Mouse (Mus musculus) myocyte (in vitro differentiated cells): ENCODE results near the gene Nepn.

Experiments used
- CEBPB ChIP-seq: IDR thresholded peaks from 2 replicates; pipeline ENCODE4 v1.6.1; 2011; ENCODE audit warnings: mild to moderate bottlenecking, moderate library complexity; ENCODE audit not compliant: poor library complexity, insufficient read depth, severe bottlenecking
- MAX ChIP-seq: IDR thresholded peaks from one replicate; pipeline ENCODE4 v1.6.1; 2011; ENCODE audit warnings: low read depth, mild to moderate bottlenecking, control low read depth
- POLR2A ChIP-seq: IDR thresholded peaks from one replicate; pipeline ENCODE4 v1.6.1; 2011; ENCODE audit warnings: low read depth, mild to moderate bottlenecking, control low read depth, moderate library complexity; ENCODE audit not compliant: insufficient read length
- POLR2AphosphoS2 ChIP-seq: IDR thresholded peaks from one replicate; pipeline ENCODE4 v1.6.1; 2011; ENCODE audit warnings: low read depth, control low read depth; ENCODE audit not compliant: insufficient read length
- TCF12 ChIP-seq: IDR thresholded peaks from one replicate; pipeline ENCODE4 v1.6.1; 2011; ENCODE audit warnings: mild to moderate bottlenecking, control low read depth; ENCODE audit not compliant: poor library complexity, insufficient read depth, severe bottlenecking

- no peak for TF ChIP-seq POLR2A
- TF ChIP-seq MAX: no peak
- TF ChIP-seq TCF12: no peak
- TF ChIP-seq POLR2AphosphoS2: no peak
- TF ChIP-seq CEBPB: no peak
These were observed 1.6 kb upstream of the Nepn start for GRCm38 (mm10) chr10:52387192-52387591.
